Mouse (Mus musculus) stomach, postnatal 0 days (tissue): ENCODE results near the gene Gm49416. TPM values are rescaled to one million over a fixed set of nuclear protein-coding genes. Genes with fewer than 3 reads are reported as not detected.

Source experiments
- ATAC-seq: fragments of 200-750 bp; cut with Nextera tagmentation; 2 replicates; pipeline ENCODE4 v1.8.0; 2017; ENCODE audit not compliant: low FRiP score, low TSS enrichment
- DNase-seq: peaks from one replicate; pipeline ENCODE4 v3.0.0-alpha.2; 2016; ENCODE audit warnings: low spot score
- H3K27ac ChIP-seq: fragments of 300-500 bp; sonication (generic); replicated peaks from 2 replicates; pipeline ENCODE4 v1.5.1; 2014; ENCODE audit warnings: mild to moderate bottlenecking, control low read depth
- H3K27me3 ChIP-seq: fragments of 300-500 bp; sonication (generic); 2 replicates; pipeline ENCODE4 v1.6.1; 2014; ENCODE audit warnings: low read length; ENCODE audit not compliant: control insufficient read depth, insufficient read depth
- H3K36me3 ChIP-seq: fragments of 300-500 bp; sonication (generic); 2 replicates; pipeline ENCODE4 v1.6.1; 2014; ENCODE audit warnings: low read length, mixed read lengths; ENCODE audit not compliant: control insufficient read depth, insufficient read depth
- H3K4me1 ChIP-seq: fragments of 300-500 bp; sonication (generic); replicated peaks from 2 replicates; pipeline ENCODE4 v1.6.1; 2014; ENCODE audit warnings: antibody characterized with exemption; ENCODE audit not compliant: control insufficient read depth, insufficient read depth
- H3K4me2 ChIP-seq: fragments of 300-500 bp; sonication (generic); replicated peaks from 2 replicates; pipeline ENCODE4 v1.6.1; 2014; ENCODE audit warnings: low read depth, mild to moderate bottlenecking, control low read depth, moderate library complexity
- H3K4me3 ChIP-seq: fragments of 300-500 bp; sonication (generic); 2 replicates; pipeline ENCODE4 v1.5.1; 2014; ENCODE audit warnings: low read depth, low read length, control low read depth
- H3K9ac ChIP-seq: fragments of 300-500 bp; sonication (generic); 2 replicates; pipeline ENCODE4 v1.6.1; 2014; ENCODE audit warnings: mild to moderate bottlenecking, low read length, control low read depth, mixed read lengths
- H3K9me3 ChIP-seq: fragments of 300-500 bp; sonication (generic); 2 replicates; pipeline ENCODE4 v1.6.1; 2016; ENCODE audit warnings: low read length; ENCODE audit not compliant: control insufficient read depth
- CTCF ChIP-seq: IDR thresholded peaks from 2 replicates; pipeline ENCODE4 v1.5.1; 2016; ENCODE audit warnings: antibody characterized with exemption, low read depth, mild to moderate bottlenecking, moderate library complexity
- EP300 ChIP-seq: optimal IDR thresholded peaks from 2 replicates; pipeline ENCODE3; 2016; ENCODE audit warnings: antibody characterized with exemption
- WGBS: fragments of 180-500 bp; shearing (Covaris S2); extraction: QIAGEN DNeasy Blood & Tissue Kit; methylation state at CpG from one replicate; pipeline ENCODE4 v1.1.7; 2014; 5-methylcytosine and 5-hydroxymethylcytosine counted together
- polyA plus RNA-seq: library from polyadenylated mRNA; unstranded; fragments of >200 nt; fragmentation: Nextera tagmentation; extraction: Ambion mirVana; gene quantifications from 2 replicates; pipeline ENCODE4 v1.2.1, GENCODE M21; 2015

Gm49416 gene
- polyA plus RNA-seq, 1 experiment from 2014 or later: not detected

- Histone ChIP-seq H3K27me3 (no peaks in the 10 kb centered on the region), H3K4me2 (no peak overlapping the region), H3K4me1 (peaks cover 6% of the 10 kb centered on the region; the same call in 1 of the 2 replicates), H3K36me3 (peaks cover 11% of the 10 kb centered on the region; the same call in 1 of the 2 replicates), H3K4me3 (no peak overlapping the region), H3K9me3 (no peaks in the 10 kb centered on the region), H3K27ac (no peak overlapping the region), H3K9ac (no peak overlapping the region)
- no peak for DNase-seq
- TF ChIP-seq EP300: no peak
- no peak for TF ChIP-seq CTCF
- no peak for ATAC-seq
- WGBS: 79% methylated on average over 2 of the region's 2 CpGs
Measured at GRCm38 (mm10) chr19:8926766-8927165, 38.0 kb downstream of the Gm49416 start.

DNA sequence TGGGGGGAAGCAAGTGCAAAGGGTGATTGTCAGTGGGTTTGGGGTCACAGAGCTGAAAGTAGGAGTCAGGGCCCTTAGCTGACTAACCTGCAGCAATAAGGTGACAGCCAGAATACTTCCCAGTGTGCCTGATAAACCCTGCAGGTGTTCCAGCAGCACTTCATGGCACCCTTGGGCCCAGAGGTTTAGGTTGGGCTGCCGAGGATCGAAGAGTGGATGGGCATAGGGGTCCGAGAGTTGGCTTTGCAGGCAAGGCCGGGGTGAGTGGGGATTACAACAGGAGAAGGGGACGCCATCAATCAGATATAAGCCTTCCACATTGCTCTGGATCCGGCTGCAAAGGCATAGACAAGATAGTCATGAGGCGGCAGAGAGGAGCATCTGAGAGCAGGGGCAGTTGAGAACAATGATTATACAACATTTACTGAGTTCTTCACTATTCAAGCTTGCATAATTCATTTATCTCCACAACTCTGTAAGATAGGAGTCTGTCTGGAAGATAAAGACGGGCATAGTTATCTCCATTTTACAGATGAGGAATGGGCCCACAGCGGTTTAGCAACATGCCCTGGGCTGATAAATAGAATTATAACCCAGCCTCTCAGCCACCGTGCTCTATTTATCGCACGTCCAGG, 39.3 kb downstream of the Gm49416 start:
- peaks cover 11% of the 10 kb centered on the region; the same call in 1 of the 2 replicates for H3K36me3 ChIP-seq
- no peak overlapping the region; the same call in 1 of the 2 replicates for H3K9ac ChIP-seq
- WGBS: 85% methylated on average over 12 of the region's 12 CpGs
- no peak overlapping the region for H3K4me2 ChIP-seq
- DNase-seq (no peak), ATAC-seq (no peak)
- no peaks in the 10 kb centered on the region for H3K27me3 ChIP-seq
- no peaks in the 10 kb centered on the region for H3K9me3 ChIP-seq
- no peak overlapping the region for H3K4me3 ChIP-seq
- no peak overlapping the region for H3K27ac ChIP-seq
- TF ChIP-seq EP300 (no peak), CTCF (no peak)
- H3K4me1 ChIP-seq: peaks cover 6% of the 10 kb centered on the region; the same call in 1 of the 2 replicates

DNA sequence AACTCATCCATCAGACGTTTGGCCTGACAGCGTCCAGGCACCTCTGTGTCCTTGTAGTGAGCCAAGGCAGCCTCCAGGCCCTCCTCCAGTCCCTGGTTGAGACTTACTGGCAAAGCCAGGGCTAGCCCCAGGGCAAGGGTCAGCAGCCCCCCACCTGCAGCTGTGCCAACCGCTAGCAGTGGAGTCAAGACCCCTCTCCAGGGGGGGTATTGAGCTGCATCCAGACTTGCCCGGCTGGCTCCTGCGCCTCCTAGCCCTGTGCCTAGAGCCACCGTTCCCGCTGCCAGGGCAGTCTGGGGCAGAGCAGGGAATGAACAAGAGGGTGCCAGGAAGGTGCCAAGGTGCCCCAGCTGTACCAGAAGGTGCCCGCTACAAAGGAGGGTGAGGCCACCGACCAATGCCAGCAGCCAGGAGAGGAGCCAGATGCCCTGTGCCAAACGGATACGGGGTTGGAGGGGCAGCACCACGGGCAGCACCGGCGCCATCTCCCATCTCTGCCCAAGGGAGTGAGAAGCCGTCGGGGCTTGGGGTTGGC, 40.0 kb downstream of the Gm49416 start:
- no peaks in the 10 kb centered on the region for H3K9me3 ChIP-seq
- peak; percentile 11; the same call in 1 of the 2 replicates for ATAC-seq
- WGBS: 31% methylated on average over 16 of the region's 16 CpGs

DNA sequence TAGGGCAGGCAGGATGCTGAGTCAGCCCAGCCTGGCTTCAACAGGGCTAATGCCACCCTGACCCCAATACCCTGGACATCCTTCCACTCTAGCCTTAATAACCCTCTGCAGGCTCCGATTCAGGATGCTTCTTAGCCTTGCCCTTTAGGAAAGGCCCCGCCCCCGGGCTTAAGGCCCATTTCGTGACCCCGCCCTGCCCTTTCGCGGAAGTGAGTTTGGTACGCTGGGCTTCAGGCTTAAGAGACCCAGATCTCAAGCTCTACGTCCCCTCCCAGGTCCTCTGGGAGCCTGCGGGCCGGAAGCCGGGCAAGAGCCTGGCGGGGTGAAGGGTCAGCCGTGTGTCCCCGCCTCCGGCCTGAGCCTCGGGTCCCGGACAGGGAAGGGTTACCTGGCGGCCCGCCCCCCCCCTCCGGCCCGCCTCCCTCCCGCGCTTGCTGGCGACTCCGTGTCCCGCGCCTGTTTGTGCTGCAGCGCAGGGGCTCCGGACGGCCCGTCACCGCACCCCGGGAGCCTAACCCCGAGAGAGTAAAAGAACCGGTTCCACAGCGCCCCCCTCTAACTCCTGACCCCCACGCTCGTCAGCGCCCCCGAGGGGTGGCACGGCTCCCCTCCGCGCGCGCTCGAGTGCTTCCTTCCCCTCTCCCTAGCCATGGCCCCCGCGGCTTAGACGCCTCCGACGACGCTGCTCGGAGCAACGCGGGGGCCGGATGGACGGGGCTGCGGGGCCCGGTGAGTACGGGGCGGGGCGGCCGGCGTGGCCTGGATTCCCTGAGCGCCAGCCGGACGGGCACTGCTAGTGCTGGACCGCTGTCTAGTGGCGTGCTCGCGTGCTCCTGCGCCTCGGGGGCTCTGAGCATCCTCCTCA, 40.7 kb downstream of the Gm49416 start, which contains the start of the genes Rom1 and Eml3:
Gene Rom1, minus strand, starts transcription at position 133 of the 865 bp plus-strand sequence.
Gene Eml3, plus strand, starts transcription at position 329 of the 865 bp plus-strand sequence.
- H3K9ac ChIP-seq: peak within 1 kb of the TSS; percentile 88
- peak within 1 kb of the TSS; percentile 81 for H3K4me3 ChIP-seq
- peaks cover 11% of the 10 kb centered on the region; the same call in 1 of the 2 replicates for H3K36me3 ChIP-seq
- H3K27me3 ChIP-seq: no peaks in the 10 kb centered on the region
- DNase-seq: peak; percentile 88
- peak within 1 kb of the TSS; percentile 90 for H3K4me2 ChIP-seq
- under 1% methylated on average over 31 of the region's 74 CpGs for WGBS
- no peaks in the 10 kb centered on the region for H3K9me3 ChIP-seq
- peak; percentile 84 for ATAC-seq
- TF ChIP-seq EP300: no peak
- TF ChIP-seq CTCF: peak; percentile 63
- H3K4me1 ChIP-seq: peaks cover 6% of the 10 kb centered on the region; the same call in 1 of the 2 replicates
- peak within 1 kb of the TSS; percentile 93 for H3K27ac ChIP-seq

More for the DNA sequence above, 40.0 kb downstream of the Gm49416 start:
- Histone ChIP-seq H3K27ac (peak overlapping the region; percentile 93), H3K4me1 (peaks cover 6% of the 10 kb centered on the region; the same call in 1 of the 2 replicates), H3K27me3 (no peaks in the 10 kb centered on the region), H3K4me3 (peak overlapping the region; percentile 81), H3K4me2 (peak overlapping the region; percentile 90), H3K9ac (peak overlapping the region; percentile 88), H3K36me3 (peaks cover 11% of the 10 kb centered on the region; the same call in 1 of the 2 replicates)
- TF ChIP-seq CTCF: no peak
- TF ChIP-seq EP300: no peak
- no peak for DNase-seq

- DNase-seq (no peak), ATAC-seq (no peak)
- WGBS: 3% methylated on average over 11 of the region's 11 CpGs
Measured at GRCm38 (mm10) chr19:8930117-8930516, 41.4 kb downstream of the Gm49416 start.

More at GRCm38 (mm10) chr19:8930117-8930516, 41.4 kb downstream of the Gm49416 start:
- Histone ChIP-seq H3K9ac (peak overlapping the region; percentile 88), H3K4me3 (peak overlapping the region; percentile 81), H3K27ac (peak overlapping the region; percentile 93), H3K4me2 (peak overlapping the region; percentile 90), H3K27me3 (no peaks in the 10 kb centered on the region), H3K9me3 (no peaks in the 10 kb centered on the region), H3K4me1 (peaks cover 6% of the 10 kb centered on the region; the same call in 1 of the 2 replicates), H3K36me3 (peaks cover 17% of the 10 kb centered on the region; the same call in 1 of the 2 replicates)
- TF ChIP-seq CTCF (no peak), EP300 (no peak)
